Mouse (Mus musculus) mouse trophoblast stem cell (cell line): ENCODE results near the gene Mapk13.
"Not testable (repeated sequence)": the region's sequence is repeated elsewhere in the genome, so short reads cannot be mapped to it uniquely, and the experiment has no call there.

Experiments used
- in situ Hi-C, 2 experiments: fragments of 300-500 bp; cut with MseI, MboI; formaldehyde crosslinking; loops; 2 replicates in 1 of 2; 3 replicates in 1 of 2; pipeline ENCODE4 v1.15.1; 2025

The Mapk13 gene

GRCm38 (mm10) chr17:28769121-28769874 lies at the start of gene Mapk13:
TSS of gene Mapk13 (plus strand) at chr17:28769297.
- in situ Hi-C loops = no loop called here

GRCm38 (mm10) chr17:28725783-28726182 lies 43.3 kb upstream of the Mapk13 start, which contains the start of gene AC170998.1:
TSS of gene AC170998.1 (plus strand) at chr17:28726083.
- in situ Hi-C loops = no loop called here

- in situ Hi-C loops = not testable (repeated sequence)
Observed at GRCm38 (mm10) chr17:28727511-28727910, 41.6 kb upstream of the Mapk13 start.

GRCm38 (mm10) chr17:28735317-28736105 lies 33.6 kb upstream of the Mapk13 start:
- in situ Hi-C loops = no loop called here

- in situ Hi-C loops = no loop called here
Observed at GRCm38 (mm10) chr17:28736486-28736885, 32.6 kb upstream of the Mapk13 start.

- in situ Hi-C loops = no loop called here
Observed at GRCm38 (mm10) chr17:28737973-28738372, 31.1 kb upstream of the Mapk13 start.

- in situ Hi-C loops = no loop called here
Observed at GRCm38 (mm10) chr17:28739244-28739643, 29.9 kb upstream of the Mapk13 start.

- in situ Hi-C loops = no loop called here
Observed at GRCm38 (mm10) chr17:28743145-28743866, 25.8 kb upstream of the Mapk13 start.

GRCm38 (mm10) chr17:28743916-28744315 lies 25.2 kb upstream of the Mapk13 start:
- in situ Hi-C loops = no loop called here

- in situ Hi-C loops = no loop called here
Observed at GRCm38 (mm10) chr17:28745773-28746172, 23.3 kb upstream of the Mapk13 start.

GRCm38 (mm10) chr17:28748001-28748400 lies 21.1 kb upstream of the Mapk13 start:
- in situ Hi-C loops = no loop called here

- in situ Hi-C loops = no loop called here
Observed at GRCm38 (mm10) chr17:28750580-28750979, 18.5 kb upstream of the Mapk13 start.

- in situ Hi-C loops = no loop called here
Observed at GRCm38 (mm10) chr17:28756447-28756846, 12.7 kb upstream of the Mapk13 start.

- in situ Hi-C loops = no loop called here
Observed at GRCm38 (mm10) chr17:28757470-28757869, 11.6 kb upstream of the Mapk13 start.

GRCm38 (mm10) chr17:28760736-28761312 lies 8.3 kb upstream of the Mapk13 start:
- in situ Hi-C loops = no loop called here

- in situ Hi-C loops = no loop called here
Observed at GRCm38 (mm10) chr17:28761871-28762270, 7.2 kb upstream of the Mapk13 start.

- in situ Hi-C loops = no loop called here
Observed at GRCm38 (mm10) chr17:28766203-28766602, 2.9 kb upstream of the Mapk13 start.

- in situ Hi-C loops = no loop called here
Observed at GRCm38 (mm10) chr17:28766781-28767515, 2.1 kb upstream of the Mapk13 start.

GRCm38 (mm10) chr17:28769875-28770421 lies 851 bp downstream of the Mapk13 start:
- in situ Hi-C loops = no loop called here

- in situ Hi-C loops = no loop called here
Observed at GRCm38 (mm10) chr17:28771289-28771688, 2.2 kb downstream of the Mapk13 start.

- in situ Hi-C loops = not testable (repeated sequence)
Observed at GRCm38 (mm10) chr17:28774303-28774702, 5.2 kb downstream of the Mapk13 start.
